Comparison of ENCODE assay signal across 8 mouse cellular contexts in the genomic region with DNA sequence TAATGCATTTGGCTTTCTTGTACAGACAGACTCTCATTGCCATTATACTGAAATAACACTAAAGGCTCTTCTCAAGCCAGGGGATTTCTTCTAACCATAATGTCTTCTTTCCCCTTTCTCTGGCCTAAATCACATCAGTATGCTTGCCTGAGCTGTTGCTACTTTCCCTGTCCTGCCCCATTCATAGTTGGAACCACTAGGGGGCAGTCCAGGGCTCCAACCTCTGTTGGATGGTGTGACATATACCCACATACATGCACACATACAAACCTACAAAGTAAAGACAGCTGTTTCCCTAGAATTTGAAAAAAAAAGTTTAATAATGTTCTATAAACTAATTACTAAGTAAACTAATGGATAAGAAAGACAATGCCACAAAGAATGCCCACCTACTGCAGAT.
DNase-seq lines count a peak whose midpoint lies in the region; ATAC-seq and TF ChIP-seq lines count a peak whose summit lies in the region.

No protein-coding gene starts in this region.

- peak; percentile 43 to 52 for DNase-seq in cerebellum, postnatal 10 days
- DNase-seq in cerebellum, postnatal 36 days: no peak
- DNase-seq in liver, embryonic 14.5 days (ENCODE audit: low read depth in 3 of 3, low spot score in 3 of 3): no peak
- DNase-seq in liver, embryonic 11.5 days (ENCODE audit: low spot score): no peak
- peak; percentile 5 for DNase-seq in c-Kit-positive CD71-positive TER-119-positive erythroid progenitor cells, embryonic 14.5 days (ENCODE audit: low spot score)
- peak; percentile 63 for DNase-seq in thymus, postnatal 14 days
- no peak for DNase-seq in right cerebral cortex, adult 18-20 months
- DNase-seq in frontal cortex, postnatal 14 days (ENCODE audit: low spot score in 2 of 2): no peak

- H3K4me1 ChIP-seq in liver, embryonic 14.5 days (replicated peaks; ENCODE audit: control insufficient read depth in 2 of 2, insufficient read depth in 2 of 2, low read length in 1 of 2): no peaks in the 10 kb centered on the region
- no peaks in the 10 kb centered on the region for H3K4me1 ChIP-seq in liver, embryonic 11.5 days (replicated peaks; ENCODE audit: control insufficient read depth, insufficient read depth, low read length)

- no peak overlapping the region for H3K9ac ChIP-seq in liver, embryonic 14.5 days (replicated peaks)
- no peak overlapping the region for H3K9ac ChIP-seq in liver, embryonic 11.5 days (ENCODE audit: low read depth, low read length)

- no peak overlapping the region for H3K27ac ChIP-seq in liver, embryonic 14.5 days
- no peak overlapping the region for H3K27ac ChIP-seq in liver, embryonic 11.5 days (ENCODE audit: low read depth, low read length)

- H3K4me2 ChIP-seq in liver, embryonic 14.5 days (ENCODE audit: low read depth): no peak overlapping the region
- no peak overlapping the region for H3K4me2 ChIP-seq in liver, embryonic 11.5 days

- no peak overlapping the region for H3K4me3 ChIP-seq in liver, embryonic 14.5 days (ENCODE audit: insufficient read depth in 1 of 2, low read depth in 2 of 2, low read length in 2 of 2)
- H3K4me3 ChIP-seq in liver, embryonic 11.5 days (ENCODE audit: low read depth, low read length): no peak overlapping the region

- peak; percentile 44; the same call in 1 of the 2 replicates for TF ChIP-seq CTCF in liver, embryonic 14.5 days (IDR thresholded peaks at IDR 0.05; ENCODE audit: low read depth)

- H3K9me3 ChIP-seq in liver, embryonic 14.5 days (ENCODE audit: control insufficient read depth, low read length): no peaks in the 10 kb centered on the region
- H3K9me3 ChIP-seq in liver, embryonic 11.5 days (ENCODE audit: control insufficient read depth, low read length): no peaks in the 10 kb centered on the region

- TF ChIP-seq EP300 in liver, embryonic 14.5 days (IDR thresholded peaks at IDR 0.05; ENCODE audit: low read depth): no peak

- no peaks in the 10 kb centered on the region for H3K27me3 ChIP-seq in liver, embryonic 14.5 days (ENCODE audit: control insufficient read depth, insufficient read depth, low read length)
- H3K27me3 ChIP-seq in liver, embryonic 11.5 days (replicated peaks; ENCODE audit: control insufficient read depth, insufficient read depth, low read length): no peaks in the 10 kb centered on the region

- H3K36me3 ChIP-seq in liver, embryonic 14.5 days (replicated peaks; ENCODE audit: control insufficient read depth, insufficient read depth, low read depth): no peaks in the 10 kb centered on the region
- no peaks in the 10 kb centered on the region for H3K36me3 ChIP-seq in liver, embryonic 11.5 days (ENCODE audit: control insufficient read depth, insufficient read depth, low read length)

- ATAC-seq in liver, embryonic 14.5 days (ENCODE audit: insufficient read depth): no peak
- no peak for ATAC-seq in liver, embryonic 11.5 days (replicated peaks; ENCODE audit: low FRiP score)

Comparison
In these comparisons a context has a peak if more than half of its experiments do, and no peak if none do; other contexts are left out.
1. DNase-seq: peak in cerebellum, postnatal 10 days (2 of 2), c-Kit-positive CD71-positive TER-119-positive erythroid progenitor cells, embryonic 14.5 days (single experiment) and thymus, postnatal 14 days (single experiment); none in cerebellum, postnatal 36 days (0 of 2), liver, embryonic 14.5 days (0 of 3), liver, embryonic 11.5 days (single experiment), right cerebral cortex, adult 18-20 months (single experiment) and frontal cortex, postnatal 14 days (0 of 2).